ENCODE assay signal across 11 mouse cellular contexts in the genomic region with DNA sequence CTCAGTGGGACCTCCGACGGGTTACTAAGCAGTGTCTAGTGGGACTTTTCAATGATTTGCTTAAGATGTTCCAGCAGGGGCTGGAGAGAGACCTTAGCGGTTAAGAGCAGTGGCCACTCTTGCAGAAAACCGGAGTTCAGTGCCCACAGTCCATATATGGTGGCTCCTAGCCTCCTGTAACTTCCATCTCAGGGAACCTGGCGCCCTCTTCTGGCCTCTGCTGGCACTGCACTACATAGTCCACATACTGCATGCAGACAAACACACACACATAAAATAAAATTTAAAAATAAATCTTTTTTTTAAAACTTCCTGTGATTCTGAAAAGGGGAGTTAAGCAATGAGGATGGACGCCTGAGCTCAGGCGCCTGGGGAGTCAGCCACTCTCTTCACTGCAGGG. TPM values are rescaled to one million over a fixed set of nuclear protein-coding genes. Genes with fewer than 3 reads are reported as not detected.
DNase-seq lines count a peak whose midpoint lies in the region; ATAC-seq and TF ChIP-seq lines count a peak whose summit lies in the region.
"Had no signal": no experiment of that assay in that cellular context is flagged by ENCODE, and none has a peak within 500 bp of the region (broad histone marks: within the 10 kb centered on the region; RNA-seq: fewer than 3 reads in every experiment).

No protein-coding gene starts in this region.

- 68% methylated on average over 7 of the region's 7 CpGs for WGBS in heart, embryonic 12.5 days
- 80% methylated on average over 7 of the region's 7 CpGs for WGBS in midbrain, postnatal 0 days
- 73% methylated on average over 7 of the region's 7 CpGs for WGBS in midbrain, embryonic 11.5 days

- no peaks in the 10 kb centered on the region for H3K4me1 ChIP-seq in heart, embryonic 12.5 days (replicated peaks)
- no peaks in the 10 kb centered on the region for H3K4me1 ChIP-seq in midbrain, postnatal 0 days (ENCODE audit: insufficient read depth, low read length)
- H3K4me1 ChIP-seq in midbrain, embryonic 11.5 days (ENCODE audit: control insufficient read depth, insufficient read depth, low read length), result no peaks in the 10 kb centered on the region

- peaks cover 7% of the 10 kb centered on the region; the same call in 1 of the 2 replicates for H3K27me3 ChIP-seq in heart, embryonic 12.5 days (replicated peaks)
- H3K27me3 ChIP-seq in midbrain, postnatal 0 days (ENCODE audit: insufficient read depth, low read length), result no peaks in the 10 kb centered on the region
- no peaks in the 10 kb centered on the region for H3K27me3 ChIP-seq in midbrain, embryonic 11.5 days (ENCODE audit: control insufficient read depth, insufficient read depth, low read length)

- no peaks in the 10 kb centered on the region for H3K9me3 ChIP-seq in heart, embryonic 12.5 days (replicated peaks)
- no peaks in the 10 kb centered on the region for H3K9me3 ChIP-seq in midbrain, postnatal 0 days (ENCODE audit: low read length)
- no peaks in the 10 kb centered on the region for H3K9me3 ChIP-seq in midbrain, embryonic 11.5 days (ENCODE audit: control insufficient read depth, low read length)

- H3K27ac ChIP-seq in heart, embryonic 12.5 days (ENCODE audit: poor library complexity, severe bottlenecking), result no peak overlapping the region
- H3K27ac ChIP-seq in midbrain, postnatal 0 days (ENCODE audit: low read depth, low read length), result no peak overlapping the region
- H3K27ac ChIP-seq in midbrain, embryonic 11.5 days (ENCODE audit: low read depth, low read length), result no peak overlapping the region

- no peak overlapping the region for H3K4me3 ChIP-seq in heart, embryonic 12.5 days
- H3K4me3 ChIP-seq in midbrain, postnatal 0 days (ENCODE audit: low read depth, low read length), result no peak overlapping the region
- H3K4me3 ChIP-seq in midbrain, embryonic 11.5 days (ENCODE audit: low read depth, low read length), result no peak overlapping the region

- peak; percentile 36 for TF ChIP-seq CTCF in midbrain, postnatal 0 days (IDR thresholded peaks at IDR 0.05)

- no peak overlapping the region for H3K4me2 ChIP-seq in heart, embryonic 12.5 days
- no peak overlapping the region for H3K4me2 ChIP-seq in midbrain, postnatal 0 days (ENCODE audit: low read depth, low read length, poor library complexity, severe bottlenecking)
- H3K4me2 ChIP-seq in midbrain, embryonic 11.5 days, result no peak overlapping the region

- ATAC-seq in heart, embryonic 12.5 days (ENCODE audit: insufficient number of reproducible peaks, low FRiP score), result no peak
- no peak for ATAC-seq in midbrain, postnatal 0 days (ENCODE audit: low FRiP score)
- no peak for ATAC-seq in midbrain, embryonic 11.5 days (ENCODE audit: low FRiP score)

- peak; percentile 70 for DNase-seq in heart, adult 11 months
- DNase-seq in midbrain, postnatal 0 days (ENCODE audit: low spot score), result no peak
- no peak for DNase-seq in midbrain, embryonic 11.5 days (ENCODE audit: low spot score, missing footprints)
- peak; percentile 64 for DNase-seq in induced T-regulatory cell, adult 2 months (ENCODE audit: low read depth)
- DNase-seq in thymus, postnatal 4 days, result peak; percentile 74
- DNase-seq in adrenal gland, postnatal 4 days (ENCODE audit: low spot score in 2 of 2), result no peak
- no peak for DNase-seq in layer of hippocampus, adult 18-20 months (ENCODE audit: low spot score in 2 of 2)

- H3K9ac ChIP-seq in heart, embryonic 12.5 days, result no peak overlapping the region
- H3K9ac ChIP-seq in midbrain, postnatal 0 days (replicated peaks; ENCODE audit: low read length, poor library complexity, severe bottlenecking), result no peak overlapping the region
- no peak overlapping the region for H3K9ac ChIP-seq in midbrain, embryonic 11.5 days (ENCODE audit: low read length)

- no peaks in the 10 kb centered on the region for H3K36me3 ChIP-seq in heart, embryonic 12.5 days
- no peaks in the 10 kb centered on the region for H3K36me3 ChIP-seq in midbrain, postnatal 0 days (ENCODE audit: insufficient read depth, low read length)
- no peaks in the 10 kb centered on the region for H3K36me3 ChIP-seq in midbrain, embryonic 11.5 days (ENCODE audit: control insufficient read depth, insufficient read depth, low read length)

RNA-seq across cellular contexts. Expression of a gene that starts 6.3 kb away (rescaled TPM):
- polyA plus RNA-seq in heart, embryonic 12.5 days (2016; fragmentation: Nextera tagmentation; extraction: Ambion mirVana), result not detected in 2 replicates
- total RNA-seq in midbrain, postnatal 0 days (2014; rRNA removed), result not detected in 2 replicates
- polyA plus RNA-seq in midbrain, postnatal 0 days (2015; fragmentation: Nextera tagmentation; extraction: Ambion mirVana), result not detected in 2 replicates
- not detected in 2 replicates for polyA plus RNA-seq in midbrain, embryonic 11.5 days (2014; fragmentation: Nextera tagmentation; extraction: Ambion mirVana)
- not detected for total RNA-seq in adrenal gland, postnatal 4 days (2021)
- not detected for total RNA-seq in layer of hippocampus, adult 18-20 months (2021)
- total RNA-seq: left cerebral cortex, adult 8-10 months; monocyte, adult 5-6 weeks had no signal

RNA-seq across cellular contexts. Expression of a gene that starts 15.4 kb away (rescaled TPM):
- not detected in 2 replicates for polyA plus RNA-seq in heart, embryonic 12.5 days (2016; fragmentation: Nextera tagmentation; extraction: Ambion mirVana)
- 2.0 and 9.2 TPM in 2 replicates for total RNA-seq in midbrain, postnatal 0 days (2014; rRNA removed)
- 6.7 and 7.8 TPM in 2 replicates for polyA plus RNA-seq in midbrain, postnatal 0 days (2015; fragmentation: Nextera tagmentation; extraction: Ambion mirVana)
- 1.6 and 2.9 TPM in 2 replicates for polyA plus RNA-seq in midbrain, embryonic 11.5 days (2014; fragmentation: Nextera tagmentation; extraction: Ambion mirVana)
- total RNA-seq in adrenal gland, postnatal 4 days (2021), result 1 to 10 TPM; 5.8 to 6.3 TPM
- total RNA-seq in layer of hippocampus, adult 18-20 months (2021), result 1 to 10 TPM; 2.1 to 4.5 TPM
- total RNA-seq: monocyte, adult 5-6 weeks had no signal
- polyA plus RNA-seq: heart, embryonic 16.5 days had no signal

RNA-seq across cellular contexts. Expression of a gene that starts 28.6 kb away (rescaled TPM):
- polyA plus RNA-seq in heart, embryonic 12.5 days (2016; fragmentation: Nextera tagmentation; extraction: Ambion mirVana), result 0.09 TPM in 1 of 2 replicates, not detected in the other
- total RNA-seq in midbrain, postnatal 0 days (2014; rRNA removed), result not detected in 2 replicates
- not detected in 2 replicates for polyA plus RNA-seq in midbrain, postnatal 0 days (2015; fragmentation: Nextera tagmentation; extraction: Ambion mirVana)
- 0.07 TPM in 1 of 2 replicates, not detected in the other for polyA plus RNA-seq in midbrain, embryonic 11.5 days (2014; fragmentation: Nextera tagmentation; extraction: Ambion mirVana)
- under 1 TPM; 0.45 TPM for total RNA-seq in adrenal gland, postnatal 4 days (2021)
- total RNA-seq in layer of hippocampus, adult 18-20 months (2021), result under 1 TPM; 0.28 to 0.87 TPM

RNA-seq across cellular contexts. Expression of a gene that starts 57.7 kb away (rescaled TPM):
- polyA plus RNA-seq in heart, embryonic 12.5 days (2016; fragmentation: Nextera tagmentation; extraction: Ambion mirVana), result not detected in 2 replicates
- 0.22 and 0.33 TPM in 2 replicates for total RNA-seq in midbrain, postnatal 0 days (2014; rRNA removed)
- 0.06 and 0.09 TPM in 2 replicates for polyA plus RNA-seq in midbrain, postnatal 0 days (2015; fragmentation: Nextera tagmentation; extraction: Ambion mirVana)
- not detected in 2 replicates for polyA plus RNA-seq in midbrain, embryonic 11.5 days (2014; fragmentation: Nextera tagmentation; extraction: Ambion mirVana)
- not detected for total RNA-seq in adrenal gland, postnatal 4 days (2021)
- total RNA-seq in layer of hippocampus, adult 18-20 months (2021), result not detected
- total RNA-seq: left cerebral cortex, adult 8-10 months had no signal

Comparison
In these comparisons a context has a peak if more than half of its experiments do, and no peak if none do; other contexts are left out.
1. DNase-seq: peak in heart, adult 11 months (single experiment), induced T-regulatory cell, adult 2 months (single experiment) and thymus, postnatal 4 days (single experiment); none in midbrain, postnatal 0 days (single experiment), midbrain, embryonic 11.5 days (single experiment), adrenal gland, postnatal 4 days (0 of 2) and layer of hippocampus, adult 18-20 months (0 of 2).